Mouse (Mus musculus) lung, postnatal 4 days (tissue): ENCODE measurements around the gene C1qtnf6.

ENCODE experiments used
- DNase-seq, 2 experiments: peaks; one replicate each; pipeline ENCODE4 v3.0.0; 2021

C1qtnf6 gene

GRCm38 (mm10) chr15:78544561-78545001 is 13.4 kb upstream of the C1qtnf6 start, which contains the start of gene Sstr3:
Gene Sstr3, minus strand, starts transcription at chr15:78544685.
- no peak for DNase-seq

- no peak for DNase-seq
These were observed 12.8 kb upstream of the C1qtnf6 start for GRCm38 (mm10) chr15:78544041-78544440.

- DNase-seq: no peak
These were observed 11.6 kb upstream of the C1qtnf6 start for GRCm38 (mm10) chr15:78542767-78543303.

GRCm38 (mm10) chr15:78542098-78542766 is 11.0 kb upstream of the C1qtnf6 start:
- no peak for DNase-seq

GRCm38 (mm10) chr15:78541606-78542005 is 10.4 kb upstream of the C1qtnf6 start:
- DNase-seq: no peak

GRCm38 (mm10) chr15:78541036-78541435 is 9.8 kb upstream of the C1qtnf6 start:
- no peak for DNase-seq

GRCm38 (mm10) chr15:78535723-78536421 is 4.7 kb upstream of the C1qtnf6 start:
- DNase-seq: no peak

- DNase-seq: no peak
These were observed 2.2 kb upstream of the C1qtnf6 start for GRCm38 (mm10) chr15:78533346-78533835.

- DNase-seq: peak; percentile 38 to 72
These were observed 1.5 kb upstream of the C1qtnf6 start for GRCm38 (mm10) chr15:78532566-78533345.

- peak; percentile 96 to 98 for DNase-seq
These were observed 769 bp upstream of the C1qtnf6 start for GRCm38 (mm10) chr15:78531901-78532469.

GRCm38 (mm10) chr15:78531451-78531720 is 170 bp upstream of the C1qtnf6 start:
- no peak for DNase-seq

GRCm38 (mm10) chr15:78530141-78530540 is 1.1 kb downstream of the C1qtnf6 start:
- no peak for DNase-seq

- DNase-seq: peak; percentile 73 to 74
These were observed 1.7 kb downstream of the C1qtnf6 start for GRCm38 (mm10) chr15:78529428-78529990.

GRCm38 (mm10) chr15:78528726-78529411 is 2.3 kb downstream of the C1qtnf6 start:
- DNase-seq: peak in 1 of 2 experiments; percentile 35

- peak; percentile 48 to 51 for DNase-seq
These were observed 3.2 kb downstream of the C1qtnf6 start for GRCm38 (mm10) chr15:78527973-78528372.

- no peak for DNase-seq
These were observed 7.1 kb downstream of the C1qtnf6 start for GRCm38 (mm10) chr15:78524163-78524562.

- no peak for DNase-seq
These were observed 9.3 kb downstream of the C1qtnf6 start for GRCm38 (mm10) chr15:78521892-78522291.

- DNase-seq: no peak
These were observed 9.9 kb downstream of the C1qtnf6 start for GRCm38 (mm10) chr15:78521331-78521730.

- peak in 1 of 2 experiments; percentile 28 for DNase-seq
These were observed 11.0 kb downstream of the C1qtnf6 start for GRCm38 (mm10) chr15:78520112-78520715.

GRCm38 (mm10) chr15:78518221-78518620 is 13.0 kb downstream of the C1qtnf6 start:
- no peak for DNase-seq

GRCm38 (mm10) chr15:78515759-78516158 is 15.5 kb downstream of the C1qtnf6 start:
- DNase-seq: peak in 1 of 2 experiments; percentile 28
